Mouse (Mus musculus): ENCODE measurements around the gene Olfr1097.

DNA sequence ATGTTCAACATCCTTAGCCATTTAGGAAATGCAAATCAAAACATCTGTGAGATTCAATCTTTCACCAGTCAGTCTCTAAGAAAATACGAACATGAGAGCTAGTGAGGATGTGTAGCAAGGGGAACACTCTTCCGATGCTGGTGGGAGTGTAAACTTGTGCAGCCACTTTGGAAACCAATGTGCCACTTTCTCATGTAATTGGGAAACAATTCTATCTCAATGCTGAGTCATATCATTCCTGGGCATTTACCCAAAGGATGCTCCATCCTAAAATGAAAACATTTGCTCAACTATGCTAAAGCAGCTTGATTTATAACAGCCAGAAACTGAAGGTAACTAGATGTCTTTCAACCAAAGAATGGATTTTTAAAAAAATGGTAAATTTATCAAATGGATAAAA is 13.6 kb upstream of the Olfr1097 start:
- TF ChIP-seq CTCF (IDR thresholded peaks at IDR 0.05; ENCODE audit: low read depth, low read length) (no peak), POLR2A (IDR thresholded peaks at IDR 0.05; ENCODE audit: borderline replicate concordance, low read depth, low read length) (no peak)

Data from bone marrow macrophage, adult 2 months (primary cell).